Mouse (Mus musculus) subcutaneous adipose tissue, adult 2 months (tissue): Measurements from ENCODE around the gene P4ha1. TPM values are rescaled to one million over a fixed set of nuclear protein-coding genes. Genes with fewer than 3 reads are reported as not detected.

Experiments used
- polyA plus RNA-seq: library from polyadenylated mRNA; depleted of rRNA; stranded (reverse); fragments of >200 nt; gene quantifications from 2 replicates; pipeline ENCODE4 v1.2.3, GENCODE M21; 2012; ENCODE audit warnings: low replicate concordance; rRNA removed

P4ha1 gene
- polyA plus RNA-seq, result 12.6 and 22.3 TPM in 2 replicates

DNA sequence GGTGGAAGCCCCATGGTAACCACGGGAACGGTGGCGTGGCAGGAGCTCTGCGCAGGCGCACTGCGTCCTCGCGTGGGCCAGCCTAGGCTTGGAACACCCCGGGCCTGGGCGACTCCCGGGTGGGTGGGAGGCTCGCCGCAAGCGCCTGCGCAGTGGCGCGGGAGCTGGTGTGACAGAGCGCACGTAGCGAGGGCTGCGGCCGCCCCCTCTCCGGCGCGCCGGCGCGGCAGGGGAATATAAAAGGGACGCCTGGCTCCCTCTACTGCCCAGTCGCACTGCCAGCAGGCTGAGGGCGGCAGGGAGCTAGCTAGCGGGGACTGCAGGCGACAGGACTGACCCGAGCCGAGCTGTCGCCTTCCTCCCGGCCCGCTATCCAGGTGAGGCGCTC, at the start of gene P4ha1:
P4ha1 (plus strand) TSS at position 197 of the 388 bp plus-strand sequence.

DNA sequence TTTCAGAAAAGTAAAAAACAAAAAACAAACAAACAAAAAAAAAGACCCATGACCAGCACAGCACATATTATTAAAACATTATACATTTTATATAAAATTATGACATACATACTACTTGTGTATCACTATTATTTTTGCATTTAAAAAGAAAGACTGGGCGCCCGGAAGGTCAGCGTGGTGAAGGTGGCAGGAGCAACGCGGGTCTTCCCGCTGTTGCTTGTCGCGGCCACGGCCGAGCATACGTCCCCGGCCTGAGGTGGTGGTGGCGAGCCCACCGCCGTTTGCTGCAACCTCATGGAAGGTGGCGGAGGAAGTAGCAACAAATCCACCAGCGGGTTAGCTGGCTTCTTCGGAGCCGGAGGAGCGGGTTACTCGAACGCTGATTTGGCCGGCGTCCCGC, 72.4 kb downstream of the P4ha1 start, which contains the start of gene Gm10273:
Gm10273 (plus strand) TSS at position 172 of the 400 bp plus-strand sequence.

DNA sequence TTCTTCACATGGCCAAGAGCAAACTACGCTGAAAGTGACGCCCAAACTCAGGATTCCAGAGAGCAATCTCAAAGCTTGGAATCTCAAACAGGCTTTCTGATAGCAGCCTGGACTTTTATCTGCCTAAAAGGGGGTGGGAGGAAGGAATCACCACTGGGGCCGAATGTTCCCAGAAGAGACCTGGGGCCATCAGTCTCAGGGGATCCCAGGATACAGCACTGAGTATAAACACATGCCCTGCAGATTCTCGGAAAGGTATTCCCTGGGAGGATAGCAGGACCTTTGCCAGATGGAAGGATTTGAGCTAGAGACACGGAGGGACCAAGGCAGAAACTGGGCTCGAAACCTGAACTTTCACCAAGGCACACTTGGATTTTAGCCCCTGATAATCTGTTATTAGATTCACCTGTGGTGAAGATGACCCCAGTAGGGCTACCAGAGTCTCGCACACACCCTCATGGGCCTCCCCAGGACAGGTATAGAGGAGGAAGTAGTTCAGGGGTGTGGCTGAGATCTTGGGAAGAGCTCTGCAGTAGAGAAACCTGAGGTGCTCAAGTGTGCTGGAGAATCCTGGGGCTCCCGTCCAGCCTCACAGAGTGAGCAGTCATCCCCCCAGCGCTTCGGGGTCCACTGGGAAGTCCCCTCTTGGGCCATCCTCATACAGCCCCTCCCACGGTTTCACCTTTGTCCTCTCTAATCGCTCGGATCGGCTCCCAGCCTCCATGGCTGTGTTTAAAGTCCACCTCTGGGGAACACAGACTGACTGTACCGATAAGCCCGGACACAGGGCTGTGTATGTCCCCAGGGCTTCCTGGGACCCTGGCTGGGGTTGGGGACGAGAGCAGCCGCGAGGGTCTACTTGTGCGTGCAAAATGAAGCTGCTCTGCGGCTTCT, 80.0 kb downstream of the P4ha1 start, which contains the start of gene Pla2g12b:
Pla2g12b (plus strand) TSS at position 762 of the 894 bp plus-strand sequence.

Other genes with a start within 250 kb of the P4ha1 start
- gene Sept10, start 101.4 kb upstream of the P4ha1 start, polyA plus RNA-seq, result 16.7 and 23.7 TPM in 2 replicates
- gene Sowahc, start 101.3 kb upstream of the P4ha1 start, polyA plus RNA-seq, result 10.8 and 18.8 TPM in 2 replicates
- gene Gm10273, start 72.3 kb downstream of the P4ha1 start, polyA plus RNA-seq, result 16.3 and 23.8 TPM in 2 replicates
- not detected in 2 replicates for gene Pla2g12b, start 80.4 kb downstream of the P4ha1 start, polyA plus RNA-seq
- gene Oit3, start 118.5 kb downstream of the P4ha1 start, polyA plus RNA-seq, result 0.34 and 0.85 TPM in 2 replicates